Mouse (Mus musculus): ENCODE results near the gene Dtnb. TPM values are rescaled to one million over a fixed set of nuclear protein-coding genes. Genes with fewer than 3 reads are reported as not detected.

Gene Dtnb
- polyA plus RNA-seq, 1 experiment from 2014 or later: 36.0 TPM

DNA sequence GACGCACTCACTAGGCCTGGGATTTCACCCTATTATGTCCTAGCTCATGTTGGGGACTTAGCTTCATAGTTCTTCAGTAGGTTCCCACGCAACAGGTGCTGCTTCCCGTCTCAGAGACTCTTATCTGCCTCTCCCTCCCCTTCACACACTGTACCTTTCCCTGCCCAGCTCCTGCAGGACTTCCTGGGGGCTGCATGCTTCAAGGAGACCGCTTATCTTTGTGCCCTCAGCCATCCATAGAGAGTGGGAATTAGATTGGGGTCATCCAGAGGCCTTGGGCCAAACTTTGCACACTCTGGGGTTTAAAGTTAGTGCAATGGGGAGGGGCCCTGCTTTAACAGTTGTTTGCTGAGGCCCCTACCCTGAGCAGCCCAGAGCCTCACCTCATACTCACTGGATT lies 212.5 kb downstream of the Dtnb start:
- no peak for DNase-seq (ENCODE audit: low spot score)
- Histone ChIP-seq H3K4me1 (replicated peaks; ENCODE audit: control insufficient read depth, insufficient read depth, low read length) (peaks cover 15% of the 10 kb centered on the region), H3K27ac (ENCODE audit: low read depth, low read length) (no peak overlapping the region), H3K4me3 (ENCODE audit: low read depth, low read length) (no peak overlapping the region), H3K27me3 (ENCODE audit: control insufficient read depth, insufficient read depth, low read length) (no peaks in the 10 kb centered on the region), H3K36me3 (ENCODE audit: control insufficient read depth, insufficient read depth, low read length) (no peaks in the 10 kb centered on the region), H3K9ac (ENCODE audit: low read depth, low read length) (no peak overlapping the region), H3K4me2 (replicated peaks; ENCODE audit: low read depth, low read length) (no peak overlapping the region), H3K9me3 (ENCODE audit: control insufficient read depth, low read length) (no peaks in the 10 kb centered on the region)
- 82% methylated on average over 4 of the region's 4 CpGs for WGBS
- ATAC-seq (ENCODE audit: low FRiP score): no peak

DNA sequence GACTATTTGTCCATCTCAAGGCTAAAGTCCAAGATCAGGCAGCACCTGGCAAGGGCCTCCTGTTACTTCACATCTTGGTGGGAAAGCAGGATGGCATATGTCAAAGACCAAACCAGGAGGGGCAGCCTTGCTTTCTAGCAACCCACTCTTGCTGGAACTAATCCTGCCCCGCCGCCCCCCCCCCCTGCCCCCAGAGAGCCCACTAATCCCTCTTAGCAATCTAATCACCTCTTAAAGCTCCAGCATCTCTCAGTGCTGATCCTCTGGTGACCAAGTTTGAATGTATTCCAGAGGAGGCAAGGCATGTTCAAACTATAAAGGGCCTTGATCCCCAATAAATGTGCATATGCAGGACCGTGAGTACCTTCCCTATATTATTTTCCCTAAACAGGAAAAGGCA lies 214.9 kb downstream of the Dtnb start:
- H3K27ac ChIP-seq (ENCODE audit: low read depth, low read length): no peak overlapping the region
- H3K4me2 ChIP-seq (replicated peaks; ENCODE audit: low read depth, low read length): no peak overlapping the region
- WGBS: 35% methylated on average over 3 of the region's 3 CpGs
- H3K4me3 ChIP-seq (ENCODE audit: low read depth, low read length): no peak overlapping the region
- H3K4me1 ChIP-seq (replicated peaks; ENCODE audit: control insufficient read depth, insufficient read depth, low read length): peaks cover 6% of the 10 kb centered on the region
- ATAC-seq (ENCODE audit: low FRiP score) (no peak), DNase-seq (ENCODE audit: low spot score) (no peak)
- H3K9me3 ChIP-seq (ENCODE audit: control insufficient read depth, low read length): no peaks in the 10 kb centered on the region
- H3K9ac ChIP-seq (ENCODE audit: low read depth, low read length): no peak overlapping the region
- no peaks in the 10 kb centered on the region for H3K36me3 ChIP-seq (ENCODE audit: control insufficient read depth, insufficient read depth, low read length)
- no peaks in the 10 kb centered on the region for H3K27me3 ChIP-seq (ENCODE audit: control insufficient read depth, insufficient read depth, low read length)

- ATAC-seq (ENCODE audit: low FRiP score) (no peak), DNase-seq (ENCODE audit: low spot score) (no peak)
- Histone ChIP-seq H3K4me3 (ENCODE audit: low read depth, low read length) (no peak overlapping the region), H3K4me2 (replicated peaks; ENCODE audit: low read depth, low read length) (no peak overlapping the region), H3K36me3 (ENCODE audit: control insufficient read depth, insufficient read depth, low read length) (no peaks in the 10 kb centered on the region), H3K9ac (ENCODE audit: low read depth, low read length) (no peak overlapping the region), H3K4me1 (replicated peaks; ENCODE audit: control insufficient read depth, insufficient read depth, low read length) (peaks cover 6% of the 10 kb centered on the region), H3K9me3 (ENCODE audit: control insufficient read depth, low read length) (no peaks in the 10 kb centered on the region), H3K27ac (ENCODE audit: low read depth, low read length) (no peak overlapping the region), H3K27me3 (ENCODE audit: control insufficient read depth, insufficient read depth, low read length) (no peaks in the 10 kb centered on the region)
- 48% methylated on average over 1 of the region's 1 CpGs for WGBS
These were observed 215.4 kb downstream of the Dtnb start for GRCm38 (mm10) chr12:3787541-3787940.

GRCm38 (mm10) chr12:3788421-3789051 lies 216.4 kb downstream of the Dtnb start:
- WGBS: 50% methylated on average over 5 of the region's 5 CpGs
- Histone ChIP-seq H3K9me3 (ENCODE audit: control insufficient read depth, low read length) (no peaks in the 10 kb centered on the region), H3K4me1 (replicated peaks; ENCODE audit: control insufficient read depth, insufficient read depth, low read length) (peaks cover under 1% of the 10 kb centered on the region), H3K27ac (ENCODE audit: low read depth, low read length) (no peak overlapping the region), H3K36me3 (ENCODE audit: control insufficient read depth, insufficient read depth, low read length) (no peaks in the 10 kb centered on the region), H3K4me2 (replicated peaks; ENCODE audit: low read depth, low read length) (no peak overlapping the region), H3K27me3 (ENCODE audit: control insufficient read depth, insufficient read depth, low read length) (no peaks in the 10 kb centered on the region), H3K9ac (ENCODE audit: low read depth, low read length) (no peak overlapping the region), H3K4me3 (ENCODE audit: low read depth, low read length) (no peak overlapping the region)
- ATAC-seq (ENCODE audit: low FRiP score) (no peak), DNase-seq (ENCODE audit: low spot score) (no peak)

DNA sequence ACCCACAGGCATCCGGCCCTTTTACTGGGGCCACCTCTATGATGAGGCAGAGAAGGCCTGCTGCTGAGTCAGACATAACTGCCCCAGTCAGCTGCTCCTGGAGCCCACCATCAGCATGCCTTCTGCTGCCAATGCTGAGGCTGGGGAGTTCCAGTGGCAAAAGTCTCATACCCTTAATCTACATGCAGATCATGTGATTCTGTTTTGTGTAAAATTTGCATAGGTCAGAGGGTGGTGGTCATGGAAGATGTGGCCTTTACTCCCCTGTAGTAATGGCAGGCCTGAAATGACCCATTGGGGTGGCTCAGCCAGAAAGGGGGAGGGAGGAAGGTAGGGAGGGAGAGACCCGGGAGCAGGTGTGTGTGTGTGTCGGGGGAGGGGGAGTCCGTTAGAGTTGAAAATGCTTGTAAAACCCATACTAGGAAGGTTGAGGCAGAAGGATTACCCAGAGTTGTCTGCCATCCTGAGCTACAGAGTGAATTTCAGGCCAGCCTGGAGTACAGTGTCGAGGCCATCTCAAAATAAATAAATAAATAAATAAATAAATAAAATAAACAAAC lies 217.5 kb downstream of the Dtnb start:
- H3K27me3 ChIP-seq (ENCODE audit: control insufficient read depth, insufficient read depth, low read length): no peaks in the 10 kb centered on the region
- 67% methylated on average over 5 of the region's 5 CpGs for WGBS
- H3K27ac ChIP-seq (ENCODE audit: low read depth, low read length): no peak overlapping the region

DNA sequence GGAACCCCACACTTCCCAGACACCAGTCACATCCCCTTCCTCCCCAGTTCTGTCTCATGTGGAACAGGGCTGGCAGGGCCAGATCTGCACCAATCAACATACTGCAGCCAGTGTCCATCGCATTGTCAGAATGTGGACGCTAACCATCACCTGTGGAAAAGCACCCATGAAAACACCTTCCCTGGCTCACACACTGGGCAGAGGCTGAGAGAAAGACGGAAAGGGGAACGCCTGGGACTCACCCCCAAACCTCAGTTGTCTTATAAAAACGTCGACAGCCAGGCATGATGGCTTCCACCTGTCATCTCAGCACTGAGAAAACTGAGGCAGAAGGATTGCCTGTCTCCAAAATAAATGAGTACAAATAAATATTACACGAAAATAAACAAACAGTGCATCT lies 219.1 kb downstream of the Dtnb start:
- no peak overlapping the region for H3K4me3 ChIP-seq (ENCODE audit: low read depth, low read length)
- WGBS: 55% methylated on average over 7 of the region's 7 CpGs

More for the DNA sequence above, 217.5 kb downstream of the Dtnb start:
- Histone ChIP-seq H3K4me2 (replicated peaks; ENCODE audit: low read depth, low read length) (no peak overlapping the region), H3K9ac (ENCODE audit: low read depth, low read length) (no peak overlapping the region), H3K4me3 (ENCODE audit: low read depth, low read length) (no peak overlapping the region), H3K9me3 (ENCODE audit: control insufficient read depth, low read length) (no peaks in the 10 kb centered on the region), H3K4me1 (replicated peaks; ENCODE audit: control insufficient read depth, insufficient read depth, low read length) (no peaks in the 10 kb centered on the region), H3K36me3 (ENCODE audit: control insufficient read depth, insufficient read depth, low read length) (no peaks in the 10 kb centered on the region)
- DNase-seq (ENCODE audit: low spot score) (no peak), ATAC-seq (ENCODE audit: low FRiP score) (no peak)

DNA sequence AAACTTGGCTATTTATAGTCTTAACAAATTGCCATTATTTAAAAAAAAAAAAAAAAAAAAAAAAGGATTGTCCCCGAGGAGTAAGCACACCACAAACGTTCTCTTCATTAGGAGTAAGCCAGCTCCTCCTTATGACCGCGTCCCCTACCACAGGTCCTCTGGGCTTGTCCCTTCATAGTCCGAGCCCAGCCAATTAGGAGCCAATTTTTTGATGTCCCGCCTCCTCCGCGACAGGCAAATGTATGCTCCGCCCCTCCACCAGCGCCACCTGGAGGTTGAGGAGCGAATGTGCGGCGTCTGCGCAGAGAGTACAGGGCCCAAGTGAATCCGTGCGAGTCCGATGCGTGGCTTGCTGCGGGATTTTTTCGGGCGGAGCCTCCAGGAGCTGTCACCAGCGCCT lies 219.6 kb downstream of the Dtnb start:
- Histone ChIP-seq H3K36me3 (ENCODE audit: control insufficient read depth, insufficient read depth, low read length) (no peaks in the 10 kb centered on the region), H3K4me3 (ENCODE audit: low read depth, low read length) (peak overlapping the region; percentile 15; the same call in 1 of the 2 replicates), H3K9me3 (ENCODE audit: control insufficient read depth, low read length) (no peaks in the 10 kb centered on the region), H3K27ac (ENCODE audit: low read depth, low read length) (no peak overlapping the region), H3K27me3 (ENCODE audit: control insufficient read depth, insufficient read depth, low read length) (no peaks in the 10 kb centered on the region), H3K4me1 (replicated peaks; ENCODE audit: control insufficient read depth, insufficient read depth, low read length) (no peaks in the 10 kb centered on the region), H3K4me2 (replicated peaks; ENCODE audit: low read depth, low read length) (peak overlapping the region; percentile 37), H3K9ac (ENCODE audit: low read depth, low read length) (0 out of 2 replicates have a peak overlapping the region, but pooled peaks have one; percentile 8)
- under 1% methylated on average over 22 of the region's 22 CpGs for WGBS
- peak; percentile 94 for ATAC-seq (ENCODE audit: low FRiP score)
- DNase-seq (ENCODE audit: low spot score): peak; percentile 97

More for the DNA sequence above, 219.1 kb downstream of the Dtnb start:
- Histone ChIP-seq H3K27me3 (ENCODE audit: control insufficient read depth, insufficient read depth, low read length) (no peaks in the 10 kb centered on the region), H3K4me2 (replicated peaks; ENCODE audit: low read depth, low read length) (peak overlapping the region; percentile 37; the same call in 1 of the 2 replicates), H3K27ac (ENCODE audit: low read depth, low read length) (no peak overlapping the region), H3K36me3 (ENCODE audit: control insufficient read depth, insufficient read depth, low read length) (no peaks in the 10 kb centered on the region), H3K4me1 (replicated peaks; ENCODE audit: control insufficient read depth, insufficient read depth, low read length) (no peaks in the 10 kb centered on the region), H3K9me3 (ENCODE audit: control insufficient read depth, low read length) (no peaks in the 10 kb centered on the region), H3K9ac (ENCODE audit: low read depth, low read length) (no peak overlapping the region)
- DNase-seq (ENCODE audit: low spot score) (no peak), ATAC-seq (ENCODE audit: low FRiP score) (peak; percentile 29; the same call in 1 of the 2 replicates)

DNA sequence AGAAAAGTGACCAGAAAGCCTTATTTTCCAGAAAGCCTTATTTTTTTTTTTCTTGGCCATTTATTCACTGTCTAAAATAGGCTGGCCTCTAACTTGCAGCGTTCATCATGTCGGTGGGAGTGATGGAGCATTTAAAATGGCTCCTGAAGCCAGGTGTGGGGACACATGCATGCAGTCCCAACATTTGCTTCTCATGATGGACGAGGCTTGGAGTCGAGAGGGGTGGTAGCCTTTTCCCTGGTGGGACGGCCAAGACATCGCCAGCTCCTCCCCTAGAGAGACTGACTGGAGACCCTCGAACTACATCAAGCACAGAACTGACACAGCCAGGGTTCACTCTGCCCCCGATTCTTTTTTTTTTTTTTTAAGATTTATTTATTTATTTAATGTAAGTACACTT lies 220.1 kb downstream of the Dtnb start:
- Histone ChIP-seq H3K27me3 (ENCODE audit: control insufficient read depth, insufficient read depth, low read length) (no peaks in the 10 kb centered on the region), H3K36me3 (ENCODE audit: control insufficient read depth, insufficient read depth, low read length) (no peaks in the 10 kb centered on the region), H3K4me1 (replicated peaks; ENCODE audit: control insufficient read depth, insufficient read depth, low read length) (no peaks in the 10 kb centered on the region), H3K9me3 (ENCODE audit: control insufficient read depth, low read length) (no peaks in the 10 kb centered on the region), H3K27ac (ENCODE audit: low read depth, low read length) (no peak overlapping the region), H3K4me3 (ENCODE audit: low read depth, low read length) (peak overlapping the region; percentile 15; the same call in 1 of the 2 replicates), H3K4me2 (replicated peaks; ENCODE audit: low read depth, low read length) (peak overlapping the region; percentile 37), H3K9ac (ENCODE audit: low read depth, low read length) (0 out of 2 replicates have a peak overlapping the region, but pooled peaks have one; percentile 8)
- DNase-seq (ENCODE audit: low spot score): no peak
- ATAC-seq (ENCODE audit: low FRiP score): peak; percentile 50
- WGBS: 23% methylated on average over 8 of the region's 8 CpGs

DNA sequence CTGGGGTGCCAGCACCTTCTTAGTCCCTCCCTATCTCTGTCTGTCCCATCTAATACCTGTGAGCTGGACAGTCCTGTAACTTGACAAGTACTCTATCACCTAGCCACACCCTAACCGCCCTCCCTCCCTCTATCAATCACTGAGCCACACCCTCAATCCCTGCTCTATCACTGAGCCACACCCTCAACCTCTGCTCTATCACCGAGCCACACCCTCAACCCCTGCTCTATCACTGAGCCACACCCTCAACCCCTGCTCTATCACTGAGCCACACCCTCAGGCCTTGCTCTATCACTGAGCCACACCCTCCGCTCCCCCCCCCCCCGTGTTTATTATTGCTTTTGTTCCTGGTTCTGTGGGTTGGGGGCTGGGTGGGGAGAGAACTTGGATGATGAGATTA lies 223.4 kb downstream of the Dtnb start:
- ATAC-seq (ENCODE audit: low FRiP score) (no peak), DNase-seq (ENCODE audit: low spot score) (no peak)
- no peaks in the 10 kb centered on the region for H3K36me3 ChIP-seq (ENCODE audit: control insufficient read depth, insufficient read depth, low read length)
- H3K9me3 ChIP-seq (ENCODE audit: control insufficient read depth, low read length): no peaks in the 10 kb centered on the region
- H3K4me1 ChIP-seq (replicated peaks; ENCODE audit: control insufficient read depth, insufficient read depth, low read length): no peaks in the 10 kb centered on the region
- H3K27me3 ChIP-seq (ENCODE audit: control insufficient read depth, insufficient read depth, low read length): no peaks in the 10 kb centered on the region
- no peak overlapping the region for H3K27ac ChIP-seq (ENCODE audit: low read depth, low read length)
- H3K4me2 ChIP-seq (replicated peaks; ENCODE audit: low read depth, low read length): no peak overlapping the region
- WGBS: 44% methylated on average over 2 of the region's 4 CpGs
- no peak overlapping the region for H3K9ac ChIP-seq (ENCODE audit: low read depth, low read length)
- no peak overlapping the region for H3K4me3 ChIP-seq (ENCODE audit: low read depth, low read length)

All from hindbrain, embryonic 11.5 days (tissue).